Mouse (Mus musculus) frontal cortex, postnatal 14 days (tissue): ENCODE data around the gene Haus5.

Experiments
- DNase-seq, 2 experiments: peaks; one replicate each; pipeline ENCODE4 v3.0.0; 2022; ENCODE audit warnings: low spot score in 2 of 2

The Haus5 gene

GRCm38 (mm10) chr7:30664529-30665200 is at the start of gene Haus5:
Haus5 (minus strand) TSS chr7:30664994.
- DNase-seq, result peak; percentile 85 to 90

GRCm38 (mm10) chr7:30711942-30712341 is 47.1 kb upstream of the Haus5 start, which contains the start of gene Atp4a:
Atp4a (plus strand) TSS chr7:30712209.
- DNase-seq, result no peak

- DNase-seq, result no peak
Measured at GRCm38 (mm10) chr7:30707441-30707840, 42.6 kb upstream of the Haus5 start.

GRCm38 (mm10) chr7:30706214-30706882 is 41.6 kb upstream of the Haus5 start:
- no peak for DNase-seq

- no peak for DNase-seq
Measured at GRCm38 (mm10) chr7:30698589-30698988, 33.8 kb upstream of the Haus5 start, which contains the start of gene 2200002J24Rik. 2200002J24Rik (plus strand) TSS chr7:30698926.

- DNase-seq, result no peak
Measured at GRCm38 (mm10) chr7:30698101-30698500, 33.3 kb upstream of the Haus5 start.

GRCm38 (mm10) chr7:30688325-30688724 is 23.5 kb upstream of the Haus5 start:
- DNase-seq, result no peak

- DNase-seq, result no peak
Measured at GRCm38 (mm10) chr7:30683425-30683824, 18.6 kb upstream of the Haus5 start.

- no peak for DNase-seq
Measured at GRCm38 (mm10) chr7:30681897-30682296, 17.1 kb upstream of the Haus5 start.

- no peak for DNase-seq
Measured at GRCm38 (mm10) chr7:30678263-30678975, 13.6 kb upstream of the Haus5 start.

GRCm38 (mm10) chr7:30671480-30671879 is 6.7 kb upstream of the Haus5 start, which contains the start of gene Pmis2:
Pmis2 (minus strand) TSS chr7:30671605.
- DNase-seq, result no peak

GRCm38 (mm10) chr7:30669229-30669628 is 4.4 kb upstream of the Haus5 start:
- no peak for DNase-seq

GRCm38 (mm10) chr7:30665321-30665720 is 527 bp upstream of the Haus5 start:
- DNase-seq, result no peak

- DNase-seq, result peak; percentile 98 to 99
Measured at GRCm38 (mm10) chr7:30649591-30650540, 14.9 kb downstream of the Haus5 start, which contains the start of gene Rbm42. Rbm42 (minus strand) TSS chr7:30650317.

GRCm38 (mm10) chr7:30639083-30639482 is 25.7 kb downstream of the Haus5 start:
- DNase-seq, result no peak

GRCm38 (mm10) chr7:30636395-30636794 is 28.4 kb downstream of the Haus5 start:
- DNase-seq, result no peak

- DNase-seq, result no peak
Measured at GRCm38 (mm10) chr7:30635752-30636151, 29.0 kb downstream of the Haus5 start, which contains the start of gene Etv2. Etv2 (minus strand) TSS chr7:30635852.

GRCm38 (mm10) chr7:30634621-30635020 is 30.2 kb downstream of the Haus5 start:
- DNase-seq, result peak in 1 of 2 experiments; percentile 22

- no peak for DNase-seq
Measured at GRCm38 (mm10) chr7:30633762-30634412, 30.9 kb downstream of the Haus5 start.

- no peak for DNase-seq
Measured at GRCm38 (mm10) chr7:30629013-30629412, 35.8 kb downstream of the Haus5 start.

- no peak for DNase-seq
Measured at GRCm38 (mm10) chr7:30626647-30627046, 38.1 kb downstream of the Haus5 start.
